Mouse (Mus musculus) testis, adult 2 months (tissue): ENCODE results near the gene Vdr.

Experiments
- CTCF ChIP-seq: fragments of 200-500 bp; IDR thresholded peaks from 2 replicates; pipeline ENCODE4 v1.5.1; 2012; ENCODE audit warnings: low read depth, mild to moderate bottlenecking, inconsistent platforms, low read length, moderate library complexity; ENCODE audit not compliant: control insufficient read depth, insufficient read depth, insufficient replicate concordance
- POLR2A ChIP-seq: fragments of 200-500 bp; IDR thresholded peaks from 2 replicates; pipeline ENCODE4 v1.6.1; 2012; ENCODE audit warnings: low read depth, mild to moderate bottlenecking, inconsistent platforms, low read length, moderate library complexity; ENCODE audit not compliant: control insufficient read depth

GRCm38 (mm10) chr15:97839012-97839411, 71.4 kb downstream of the Vdr start:
- TF ChIP-seq CTCF, result no peak
- no peak for TF ChIP-seq POLR2A
